Mouse (Mus musculus) liver, embryonic 15.5 days (tissue): ENCODE data around the gene Slc30a10. TPM values are rescaled to one million over a fixed set of nuclear protein-coding genes. Genes with fewer than 3 reads are reported as not detected.

Experiments
- ATAC-seq: fragments of 200-750 bp; cut with Nextera tagmentation; 2 replicates; pipeline ENCODE4 v1.8.0; 2017; ENCODE audit warnings: moderate number of reproducible peaks, mild to moderate bottlenecking, moderate library complexity; ENCODE audit not compliant: insufficient read depth
- H3K27ac ChIP-seq: fragments of 300-500 bp; sonication (generic); replicated peaks from 2 replicates; pipeline ENCODE4 v1.5.1; 2015; ENCODE audit warnings: mild to moderate bottlenecking, inconsistent platforms
- H3K27me3 ChIP-seq: fragments of 300-500 bp; sonication (generic); 2 replicates; pipeline ENCODE4 v1.6.1; 2015; ENCODE audit warnings: mild to moderate bottlenecking, inconsistent platforms
- H3K36me3 ChIP-seq: fragments of 300-500 bp; sonication (generic); replicated peaks from 2 replicates; pipeline ENCODE4 v1.6.1; 2015; ENCODE audit warnings: moderate library complexity, mild to moderate bottlenecking, inconsistent platforms
- H3K4me1 ChIP-seq: fragments of 300-500 bp; sonication (generic); replicated peaks from 2 replicates; pipeline ENCODE4 v1.6.1; 2015; ENCODE audit warnings: inconsistent platforms
- H3K4me2 ChIP-seq: fragments of 300-500 bp; sonication (generic); 2 replicates; pipeline ENCODE4 v1.6.1; 2015; ENCODE audit warnings: moderate library complexity, mild to moderate bottlenecking, inconsistent platforms
- H3K4me3 ChIP-seq: fragments of 300-500 bp; sonication (generic); replicated peaks from 2 replicates; pipeline ENCODE4 v1.5.1; 2015; ENCODE audit warnings: mild to moderate bottlenecking, inconsistent platforms
- H3K9ac ChIP-seq: fragments of 300-500 bp; sonication (generic); 2 replicates; pipeline ENCODE4 v1.6.1; 2015; ENCODE audit warnings: moderate library complexity, mild to moderate bottlenecking, inconsistent platforms
- H3K9me3 ChIP-seq: fragments of 300-500 bp; sonication (generic); replicated peaks from 2 replicates; pipeline ENCODE4 v1.6.1; 2016; ENCODE audit warnings: inconsistent platforms
- WGBS: fragments of 180-500 bp; shearing (Covaris S2); methylation state at CpG from one replicate; pipeline ENCODE4 v1.1.7; 2015; ENCODE audit warnings: mixed read lengths; ENCODE audit not compliant: insufficient replicate concordance; 5-methylcytosine and 5-hydroxymethylcytosine counted together
- polyA plus RNA-seq: library from polyadenylated mRNA; unstranded; fragments of >200 nt; fragmentation: Nextera tagmentation; extraction: Ambion mirVana; gene quantifications from 2 replicates; pipeline ENCODE4 v1.2.1, GENCODE M21; 2015

The Slc30a10 gene
- polyA plus RNA-seq, 1 experiment from 2014 or later: 13.0 TPM

- Histone ChIP-seq H3K4me3 (peak overlapping the region; percentile 92), H3K9me3 (no peaks in the 10 kb centered on the region), H3K36me3 (peaks cover 90% of the 10 kb centered on the region), H3K27me3 (peaks cover 10% of the 10 kb centered on the region), H3K9ac (peak overlapping the region; percentile 37; the same call in 1 of the 2 replicates), H3K4me2 (peak overlapping the region; percentile 73), H3K27ac (peak overlapping the region; percentile 76), H3K4me1 (peaks cover 85% of the 10 kb centered on the region)
- ATAC-seq: no peak
- WGBS: 84% methylated on average over 5 of the region's 5 CpGs
These were observed 5.4 kb downstream of the Slc30a10 start for GRCm38 (mm10) chr1:185460096-185460495.

GRCm38 (mm10) chr1:185462889-185463288, 8.2 kb downstream of the Slc30a10 start:
- H3K4me1 ChIP-seq: peaks cover 94% of the 10 kb centered on the region
- H3K36me3 ChIP-seq: peaks cover 99% of the 10 kb centered on the region
- H3K9me3 ChIP-seq: no peaks in the 10 kb centered on the region
- 74% methylated on average over 5 of the region's 5 CpGs for WGBS
- H3K27me3 ChIP-seq: no peaks in the 10 kb centered on the region
- no peak overlapping the region for H3K4me3 ChIP-seq
- peak overlapping the region; percentile 73; the same call in 1 of the 2 replicates for H3K4me2 ChIP-seq
- no peak for ATAC-seq
- H3K9ac ChIP-seq: no peak overlapping the region
- H3K27ac ChIP-seq: peak overlapping the region; percentile 25; the same call in 1 of the 2 replicates

GRCm38 (mm10) chr1:185469551-185470021, 14.9 kb downstream of the Slc30a10 start:
- H3K9me3 ChIP-seq: no peaks in the 10 kb centered on the region
- no peaks in the 10 kb centered on the region for H3K27me3 ChIP-seq
- peak overlapping the region; percentile 69 for H3K4me2 ChIP-seq
- peaks cover 97% of the 10 kb centered on the region for H3K4me1 ChIP-seq
- H3K4me3 ChIP-seq: peak overlapping the region; percentile 30
- H3K9ac ChIP-seq: peak overlapping the region; percentile 63
- WGBS: 18% methylated on average over 8 of the region's 8 CpGs
- H3K27ac ChIP-seq: peak overlapping the region; percentile 100
- H3K36me3 ChIP-seq: peaks cover 46% of the 10 kb centered on the region
- peak; percentile 79 for ATAC-seq

- no peaks in the 10 kb centered on the region for H3K27me3 ChIP-seq
- H3K36me3 ChIP-seq: peaks cover 21% of the 10 kb centered on the region
- H3K4me2 ChIP-seq: peak overlapping the region; percentile 69
- H3K9ac ChIP-seq: peak overlapping the region; percentile 63
- peak overlapping the region; percentile 36 for H3K4me3 ChIP-seq
- peak overlapping the region; percentile 100 for H3K27ac ChIP-seq
- H3K9me3 ChIP-seq: no peaks in the 10 kb centered on the region
- H3K4me1 ChIP-seq: peaks cover 92% of the 10 kb centered on the region
- WGBS: 15% methylated on average over 8 of the region's 8 CpGs
- ATAC-seq: peak; percentile 88
These were observed 17.5 kb downstream of the Slc30a10 start for GRCm38 (mm10) chr1:185472025-185472720.

GRCm38 (mm10) chr1:185472730-185473129, 18.1 kb downstream of the Slc30a10 start:
- 57% methylated on average over 4 of the region's 4 CpGs for WGBS
- H3K27me3 ChIP-seq: no peaks in the 10 kb centered on the region
- H3K27ac ChIP-seq: peak overlapping the region; percentile 100
- H3K4me2 ChIP-seq: peak overlapping the region; percentile 69
- peak; percentile 52 for ATAC-seq
- H3K4me3 ChIP-seq: no peak overlapping the region
- H3K4me1 ChIP-seq: peaks cover 87% of the 10 kb centered on the region
- H3K9ac ChIP-seq: no peak overlapping the region
- peaks cover 15% of the 10 kb centered on the region for H3K36me3 ChIP-seq
- no peaks in the 10 kb centered on the region for H3K9me3 ChIP-seq

DNA sequence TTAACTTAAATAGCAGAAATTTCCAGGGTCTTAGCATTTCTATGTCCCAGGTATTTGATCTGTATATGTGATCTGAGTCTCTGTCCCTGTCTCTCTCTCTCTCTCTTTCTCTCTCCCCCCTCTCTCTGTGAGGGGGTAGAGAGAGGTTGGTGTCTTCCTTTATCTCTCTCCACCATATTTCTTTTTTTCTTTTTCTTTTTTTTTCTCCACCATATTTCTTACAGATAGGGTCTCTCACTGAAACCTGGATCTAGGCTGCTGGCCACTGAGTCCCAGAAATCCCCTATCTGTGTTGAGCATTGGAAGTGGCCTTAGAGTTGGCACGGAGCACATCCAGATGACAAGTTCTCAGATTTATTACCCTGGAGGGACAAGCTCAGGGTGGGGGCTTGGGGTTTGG, 18.8 kb downstream of the Slc30a10 start:
- WGBS: 38% methylated on average over 1 of the region's 1 CpGs
- H3K4me1 ChIP-seq: peaks cover 80% of the 10 kb centered on the region
- peaks cover 8% of the 10 kb centered on the region; the same call in 1 of the 2 replicates for H3K36me3 ChIP-seq
- peak overlapping the region; percentile 100 for H3K27ac ChIP-seq
- H3K4me2 ChIP-seq: no peak overlapping the region
- ATAC-seq: no peak
- H3K4me3 ChIP-seq: no peak overlapping the region
- H3K27me3 ChIP-seq: no peaks in the 10 kb centered on the region
- no peaks in the 10 kb centered on the region for H3K9me3 ChIP-seq
- 0 out of 2 replicates have a peak overlapping the region, but pooled peaks have one; percentile 6 for H3K9ac ChIP-seq

DNA sequence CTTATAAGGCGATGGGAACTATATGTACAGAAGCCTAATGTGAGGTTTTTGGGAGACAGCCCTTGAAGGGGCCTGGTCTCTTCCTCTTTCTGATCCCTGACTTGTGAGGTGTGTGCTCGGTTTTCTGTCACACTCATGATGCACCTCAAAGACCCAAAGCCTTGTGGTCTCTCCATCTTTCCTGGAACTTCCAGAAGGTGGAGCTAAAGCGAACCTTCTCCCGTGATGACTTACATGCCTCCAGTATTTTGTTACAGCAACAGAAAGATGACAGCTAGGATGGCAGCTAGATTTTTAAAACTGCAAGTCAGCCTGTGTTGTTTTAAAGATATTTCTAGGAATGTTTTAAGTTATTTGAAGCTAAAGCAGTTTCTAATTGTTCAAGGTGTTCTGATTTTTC, 25.2 kb downstream of the Slc30a10 start:
- no peak overlapping the region for H3K27ac ChIP-seq

GRCm38 (mm10) chr1:185482001-185482761, 27.5 kb downstream of the Slc30a10 start:
- Histone ChIP-seq H3K4me2 (no peak overlapping the region), H3K4me3 (no peak overlapping the region), H3K9me3 (no peaks in the 10 kb centered on the region), H3K27ac (no peak overlapping the region), H3K4me1 (peaks cover 10% of the 10 kb centered on the region), H3K27me3 (peaks cover 9% of the 10 kb centered on the region; the same call in 1 of the 2 replicates), H3K9ac (no peak overlapping the region), H3K36me3 (no peaks in the 10 kb centered on the region)
- WGBS: 75% methylated on average over 19 of the region's 19 CpGs
- ATAC-seq: no peak

More for the DNA sequence above, 25.2 kb downstream of the Slc30a10 start:
- WGBS: 85% methylated on average over 4 of the region's 4 CpGs
- H3K4me2 ChIP-seq: no peak overlapping the region
- H3K27me3 ChIP-seq: peaks cover 5% of the 10 kb centered on the region; the same call in 1 of the 2 replicates
- H3K9me3 ChIP-seq: no peaks in the 10 kb centered on the region
- no peak overlapping the region for H3K9ac ChIP-seq
- no peak overlapping the region for H3K4me3 ChIP-seq
- H3K4me1 ChIP-seq: peaks cover 25% of the 10 kb centered on the region
- ATAC-seq: no peak
- no peaks in the 10 kb centered on the region for H3K36me3 ChIP-seq

DNA sequence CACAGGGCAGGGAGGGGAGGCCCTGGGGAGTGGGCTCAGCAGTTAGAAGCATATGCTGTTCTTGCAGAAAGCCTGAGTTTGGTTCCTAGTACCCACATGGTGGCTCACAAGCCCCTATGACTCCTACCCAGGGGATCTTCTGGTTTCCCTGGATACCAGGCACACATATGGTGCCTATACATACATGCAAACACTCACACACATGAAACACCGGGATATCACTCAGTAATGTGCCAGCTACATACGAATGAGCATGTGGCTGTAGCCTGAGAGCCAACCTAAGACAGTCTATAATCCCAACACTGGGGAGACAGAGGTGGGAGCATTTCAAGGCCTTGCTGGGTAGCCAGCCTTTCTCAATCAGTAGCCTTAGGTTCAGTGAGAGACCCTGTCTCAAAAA, 28.1 kb downstream of the Slc30a10 start:
- no peak for ATAC-seq
- 80% methylated on average over 2 of the region's 2 CpGs for WGBS
- H3K27ac ChIP-seq: no peak overlapping the region
- H3K27me3 ChIP-seq: peaks cover 9% of the 10 kb centered on the region; the same call in 1 of the 2 replicates
- no peaks in the 10 kb centered on the region for H3K9me3 ChIP-seq
- no peak overlapping the region for H3K4me2 ChIP-seq
- peaks cover 10% of the 10 kb centered on the region for H3K4me1 ChIP-seq
- H3K4me3 ChIP-seq: no peak overlapping the region
- no peak overlapping the region for H3K9ac ChIP-seq
- no peaks in the 10 kb centered on the region for H3K36me3 ChIP-seq

DNA sequence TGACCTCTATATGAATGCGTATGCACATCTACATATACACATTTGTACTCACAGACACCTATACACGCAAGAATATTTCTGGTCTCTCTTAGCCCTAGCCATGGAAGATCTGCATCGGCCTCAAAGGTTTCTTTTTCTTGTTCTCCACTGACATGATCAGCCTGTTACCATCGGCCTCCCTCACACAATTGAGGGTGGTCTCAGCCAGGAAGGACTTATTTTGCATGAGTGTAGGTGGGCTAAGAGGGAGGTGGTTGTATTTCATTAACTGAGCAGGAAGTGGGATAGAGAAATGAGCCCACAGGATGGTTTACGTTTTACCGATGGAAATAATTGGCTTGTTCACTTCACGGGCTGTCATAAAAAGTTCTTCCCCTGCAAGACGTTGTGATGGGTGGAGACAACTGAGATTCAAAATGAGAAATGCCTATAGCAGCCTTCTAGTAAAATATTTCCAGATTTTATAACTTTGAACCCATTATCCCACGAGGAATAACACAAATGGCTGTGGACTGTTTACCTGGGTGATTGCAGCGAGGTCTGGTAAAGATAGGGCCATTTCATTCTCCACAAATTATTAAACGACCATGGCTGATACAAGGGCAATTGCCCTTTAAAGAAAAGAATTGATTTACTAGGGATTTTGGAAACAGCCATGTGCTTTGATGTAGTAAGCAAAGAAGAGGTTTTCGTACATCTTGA, 28.9 kb downstream of the Slc30a10 start:
- Histone ChIP-seq H3K27me3 (peaks cover 9% of the 10 kb centered on the region; the same call in 1 of the 2 replicates), H3K36me3 (no peaks in the 10 kb centered on the region), H3K4me3 (no peak overlapping the region), H3K9ac (no peak overlapping the region), H3K9me3 (no peaks in the 10 kb centered on the region), H3K4me2 (no peak overlapping the region), H3K27ac (0 out of 2 replicates have a peak overlapping the region, but pooled peaks have one; percentile 5), H3K4me1 (peaks cover 10% of the 10 kb centered on the region)
- 66% methylated on average over 12 of the region's 12 CpGs for WGBS
- no peak for ATAC-seq
